Mouse (Mus musculus) spleen, adult 2 months (tissue): ENCODE measurements at regions not wholly inside any gene's neighbourhood (a gene's known extent, or its start where the extent isn't known, plus 50 kb on each side); places are given as distances from the start of the nearest gene placed in this dataset.

Source experiments
- CTCF ChIP-seq: fragments of 200-500 bp; IDR thresholded peaks from 2 replicates; pipeline ENCODE4 v1.5.1; 2011; ENCODE audit warnings: mild to moderate bottlenecking, inconsistent platforms; ENCODE audit not compliant: insufficient read depth, insufficient read length, insufficient replicate concordance; ENCODE audit errors: extremely low read depth
- POLR2A ChIP-seq: fragments of 200-500 bp; IDR thresholded peaks from 2 replicates; pipeline ENCODE4 v1.6.1; 2011; ENCODE audit warnings: low read depth, low read length, inconsistent platforms

- TF ChIP-seq CTCF (no peak), POLR2A (no peak)
Measured at GRCm38 (mm10) chr8:34739836-34740804, 628.6 kb upstream of the Gm10131 start.
